Mouse (Mus musculus) heart, embryonic 16.5 days (tissue): ENCODE measurements at regions not wholly inside any gene's neighbourhood (a gene's known extent, or its start where the extent isn't known, plus 50 kb on each side); places are given as distances from the start of the nearest gene placed in this dataset. TPM values are rescaled to one million over a fixed set of nuclear protein-coding genes. Genes with fewer than 3 reads are reported as not detected.

Experiments used
- microRNA-seq: library from miRNA; unstranded; fragments of <30 nt; microRNA quantifications from one replicate; pipeline ENCODE4, GENCODE M21; 2017

Small RNA genes in the stretch of these regions (microRNA-seq; reads per million reads assigned to microRNA genes)
- gene Gm27682, result not detected
